12 mouse cellular contexts compared by ENCODE assay signal in the genomic region with DNA sequence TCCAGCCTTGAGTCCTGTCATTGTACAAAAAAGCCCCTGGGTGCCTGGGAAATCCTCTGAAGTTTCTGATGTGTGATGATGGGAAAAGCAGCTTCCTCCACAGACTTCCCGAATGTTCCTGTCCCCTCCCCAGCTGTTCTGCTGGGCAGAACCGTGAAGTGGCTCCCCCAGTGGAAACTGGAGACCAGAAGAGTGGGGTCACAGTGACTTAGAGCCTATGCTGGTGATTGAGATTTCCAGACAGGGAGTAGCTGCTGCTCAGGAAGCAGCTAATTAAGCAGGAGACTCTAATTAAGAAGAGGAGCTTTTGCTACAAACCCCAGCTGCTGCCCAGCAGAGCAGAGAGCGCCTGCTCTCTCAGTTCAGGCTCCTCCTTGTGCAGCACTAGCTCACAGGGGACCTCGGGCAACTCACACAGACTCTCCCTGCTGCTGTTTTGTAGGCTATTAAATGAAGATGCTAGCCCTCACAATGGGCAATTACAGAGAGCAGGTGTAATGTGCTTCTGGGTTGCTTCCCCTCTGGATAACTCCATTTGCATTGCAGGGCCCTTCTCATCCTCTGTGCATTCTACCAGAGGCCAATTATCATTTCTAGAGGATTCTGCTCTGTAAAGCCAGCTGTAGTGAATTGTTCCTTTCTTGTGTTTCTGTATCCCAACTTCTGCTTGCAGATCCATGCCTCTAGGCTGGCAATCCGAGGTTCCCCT. TPM values are rescaled to one million over a fixed set of nuclear protein-coding genes. Genes with fewer than 3 reads are reported as not detected.
DNase-seq lines count a peak whose midpoint lies in the region; ATAC-seq and TF ChIP-seq lines count a peak whose summit lies in the region.
"Had no signal": no experiment of that assay in that cellular context is flagged by ENCODE, and none has a peak within 500 bp of the region (broad histone marks: within the 10 kb centered on the region; RNA-seq: fewer than 3 reads in every experiment).

No protein-coding gene starts in this region.

- no peaks in the 10 kb centered on the region for H3K27me3 ChIP-seq in forebrain, embryonic 15.5 days
- no peaks in the 10 kb centered on the region for H3K27me3 ChIP-seq in midbrain, embryonic 14.5 days (ENCODE audit: control insufficient read depth, insufficient read depth, low read length)
- H3K27me3 ChIP-seq: stomach, embryonic 15.5 days had no signal

- no peak for DNase-seq in frontal cortex, postnatal 14 days (ENCODE audit: low spot score in 2 of 2)
- DNase-seq in brain, adult 2 months (ENCODE audit: low read depth, low spot score) = peak; percentile 69
- peak; percentile 75 for DNase-seq in midbrain, embryonic 14.5 days
- DNase-seq in urinary bladder, postnatal 10 days (ENCODE audit: low spot score) = no peak
- DNase-seq in left cerebral cortex, adult 2 months (ENCODE audit: extremely low spot score in 1 of 2, low spot score in 2 of 2) = no peak
- DNase-seq: heart, adult 11 months; lung, postnatal 14 days had no signal

- intact Hi-C loops in left cerebral cortex, adult 2 months (cut with DNase I) = no loop called here

- H3K36me3 ChIP-seq in forebrain, embryonic 15.5 days = no peaks in the 10 kb centered on the region
- no peaks in the 10 kb centered on the region for H3K36me3 ChIP-seq in midbrain, embryonic 14.5 days (ENCODE audit: control insufficient read depth, insufficient read depth, low read length)
- H3K36me3 ChIP-seq: stomach, embryonic 15.5 days had no signal

- H3K4me2 ChIP-seq in forebrain, embryonic 15.5 days (replicated peaks) = no peak overlapping the region
- peak overlapping the region; percentile 5; the same call in 1 of the 2 replicates for H3K4me2 ChIP-seq in midbrain, embryonic 14.5 days (ENCODE audit: low read length)
- H3K4me2 ChIP-seq: stomach, embryonic 15.5 days had no signal

- no peak overlapping the region for H3K4me3 ChIP-seq in forebrain, embryonic 15.5 days
- no peak overlapping the region for H3K4me3 ChIP-seq in midbrain, embryonic 14.5 days (replicated peaks; ENCODE audit: low read depth, low read length)
- H3K4me3 ChIP-seq in left cerebral cortex, adult 2 months = no peak overlapping the region
- H3K4me3 ChIP-seq: erythroblast, embryonic 14.5 days; stomach, embryonic 15.5 days had no signal

- no peak for TF ChIP-seq CTCF in left cerebral cortex, adult 2 months (IDR thresholded peaks at IDR 0.05)

- ATAC-seq in frontal cortex, adult (ENCODE audit: low TSS enrichment) = peak; percentile 62; the same call in 1 of the 2 replicates
- peak; percentile 79 for ATAC-seq in forebrain, embryonic 15.5 days (replicated peaks)
- peak; percentile 84 for ATAC-seq in midbrain, embryonic 14.5 days (ENCODE audit: low FRiP score, low TSS enrichment)
- ATAC-seq in megakaryocyte-erythroid progenitor cell, adult 5-6 weeks (replicated peaks; ENCODE audit: low FRiP score, low TSS enrichment, poor library complexity, severe bottlenecking) = no peak

- H3K9me3 ChIP-seq in forebrain, embryonic 15.5 days = no peaks in the 10 kb centered on the region
- H3K9me3 ChIP-seq in midbrain, embryonic 14.5 days (ENCODE audit: control insufficient read depth, low read length) = no peaks in the 10 kb centered on the region
- H3K9me3 ChIP-seq: stomach, embryonic 15.5 days had no signal

- peaks cover 20% of the 10 kb centered on the region for H3K4me1 ChIP-seq in forebrain, embryonic 15.5 days
- peaks cover 37% of the 10 kb centered on the region for H3K4me1 ChIP-seq in midbrain, embryonic 14.5 days (ENCODE audit: control insufficient read depth, insufficient read depth, low read length)
- H3K4me1 ChIP-seq: stomach, embryonic 15.5 days had no signal

- WGBS in forebrain, embryonic 15.5 days = 8% methylated on average over 5 of the region's 5 CpGs
- WGBS in midbrain, embryonic 14.5 days = 15% methylated on average over 5 of the region's 5 CpGs

- H3K9ac ChIP-seq in forebrain, embryonic 15.5 days (replicated peaks) = no peak overlapping the region
- H3K9ac ChIP-seq in midbrain, embryonic 14.5 days (replicated peaks; ENCODE audit: low read length) = peak overlapping the region; percentile 23; the same call in 1 of the 2 replicates
- H3K9ac ChIP-seq: stomach, embryonic 15.5 days had no signal

- H3K27ac ChIP-seq in forebrain, embryonic 15.5 days (replicated peaks) = peak overlapping the region; percentile 87
- peak overlapping the region; percentile 85 for H3K27ac ChIP-seq in midbrain, embryonic 14.5 days (replicated peaks; ENCODE audit: low read depth, low read length)
- no peak overlapping the region for H3K27ac ChIP-seq in left cerebral cortex, adult 2 months
- H3K27ac ChIP-seq: stomach, embryonic 15.5 days had no signal

RNA-seq across cellular contexts. Expression of a gene that starts 9.9 kb away (rescaled TPM):
- polyA plus RNA-seq in forebrain, embryonic 15.5 days (2015; fragmentation: Nextera tagmentation; extraction: Ambion mirVana) = 21.1 and 24.1 TPM in 2 replicates
- polyA plus RNA-seq in midbrain, embryonic 14.5 days (2014; fragmentation: Nextera tagmentation; extraction: Ambion mirVana) = 42.1 and 50.3 TPM in 2 replicates
- total RNA-seq in left cerebral cortex, adult 2 months (2021) = 100 to 1,000 TPM; 174 to 176 TPM
- total RNA-seq in megakaryocyte-erythroid progenitor cell, adult 5-6 weeks (2014; fragmentation: Nextera tagmentation) = 2.1 and 8.1 TPM in 2 replicates
- 0.99 and 1.0 TPM in 2 replicates for total RNA-seq in megakaryocyte-erythroid progenitor cell, adult 5-6 weeks (2017)

RNA-seq across cellular contexts. Expression of a gene that starts 30.0 kb away (rescaled TPM):
- polyA plus RNA-seq in forebrain, embryonic 15.5 days (2015; fragmentation: Nextera tagmentation; extraction: Ambion mirVana) = 18.0 and 18.3 TPM in 2 replicates
- polyA plus RNA-seq in midbrain, embryonic 14.5 days (2014; fragmentation: Nextera tagmentation; extraction: Ambion mirVana) = 17.1 and 28.0 TPM in 2 replicates
- total RNA-seq in left cerebral cortex, adult 2 months (2021) = 10 to 100 TPM; 23.5 to 24.5 TPM
- 135 and 191 TPM in 2 replicates for total RNA-seq in megakaryocyte-erythroid progenitor cell, adult 5-6 weeks (2014; fragmentation: Nextera tagmentation)
- total RNA-seq in megakaryocyte-erythroid progenitor cell, adult 5-6 weeks (2017) = 76.4 and 185 TPM in 2 replicates

Comparison
In these comparisons a context has a peak if more than half of its experiments do, and no peak if none do; other contexts are left out.
1. DNase-seq: peak in brain, adult 2 months (single experiment) and midbrain, embryonic 14.5 days (single experiment); none in frontal cortex, postnatal 14 days (0 of 2), urinary bladder, postnatal 10 days (single experiment) and left cerebral cortex, adult 2 months (0 of 2).
2. RNA of a gene that starts 9.9 kb away (total RNA-seq): 174 to 176 TPM in left cerebral cortex, adult 2 months; 0.99 to 8.1 TPM in megakaryocyte-erythroid progenitor cell, adult 5-6 weeks; every median in the first group is over 10 times any median in the second.